In genomic region chr16:86067628-86068364, GRCm38 (mm10) we compare ENCODE assay signal across 15 mouse cellular contexts.
A peak's percentile ranks its signal among the peaks of the same experiment; 100 is the strongest.
DNase-seq lines count a peak whose midpoint lies in the region; ATAC-seq lines count a peak whose summit lies in the region.
"Had no signal": no experiment of that assay in that cellular context is flagged by ENCODE, and none has a peak within 500 bp of the region (broad histone marks: within the 10 kb centered on the region; RNA-seq: fewer than 3 reads in every experiment).

No protein-coding gene starts in this region.

- ATAC-seq in hindbrain, embryonic 15.5 days (ENCODE audit: low FRiP score, low read depth), result 0 out of 2 replicates have a peak, but pooled peaks have one; percentile 11
- no peak for ATAC-seq in hindbrain, embryonic 14.5 days (ENCODE audit: low FRiP score)
- peak; percentile 83 for ATAC-seq in forebrain, embryonic 14.5 days
- peak; percentile 56; the same call in 1 of the 2 replicates for ATAC-seq in midbrain, embryonic 14.5 days (ENCODE audit: low FRiP score, low TSS enrichment)

- H3K9me3 ChIP-seq in hindbrain, embryonic 15.5 days, result no peaks in the 10 kb centered on the region
- H3K9me3 ChIP-seq in hindbrain, embryonic 14.5 days (ENCODE audit: control insufficient read depth, low read length), result no peaks in the 10 kb centered on the region
- no peaks in the 10 kb centered on the region for H3K9me3 ChIP-seq in forebrain, embryonic 14.5 days (replicated peaks; ENCODE audit: control insufficient read depth, low read length)
- H3K9me3 ChIP-seq in midbrain, embryonic 14.5 days (ENCODE audit: control insufficient read depth, low read length), result no peaks in the 10 kb centered on the region
- H3K9me3 ChIP-seq: liver, embryonic 13.5 days had no signal

- H3K4me1 ChIP-seq in hindbrain, embryonic 15.5 days (replicated peaks), result no peaks in the 10 kb centered on the region
- H3K4me1 ChIP-seq in hindbrain, embryonic 14.5 days (replicated peaks; ENCODE audit: control insufficient read depth, insufficient read depth, low read length), result no peaks in the 10 kb centered on the region
- peaks cover 4% of the 10 kb centered on the region; the same call in 1 of the 2 replicates for H3K4me1 ChIP-seq in forebrain, embryonic 14.5 days (ENCODE audit: control insufficient read depth, insufficient read depth, low read length)
- H3K4me1 ChIP-seq in midbrain, embryonic 14.5 days (ENCODE audit: control insufficient read depth, insufficient read depth, low read length), result no peaks in the 10 kb centered on the region; the same call in 1 of the 2 replicates
- H3K4me1 ChIP-seq: liver, embryonic 13.5 days had no signal

- no peak for DNase-seq in hindbrain, embryonic 14.5 days (ENCODE audit: low spot score)
- peak; percentile 21 for DNase-seq in ZHBTc4 (ENCODE audit: low read depth, low spot score)
- DNase-seq in forebrain, embryonic 14.5 days (ENCODE audit: low spot score), result peak; percentile 78
- peak; percentile 73 for DNase-seq in midbrain, embryonic 14.5 days
- DNase-seq in right cerebral cortex, postnatal 25 days, result no peak
- no peak for DNase-seq in thymus, postnatal 14 days
- no peak for DNase-seq in adrenal gland, postnatal 10 days
- DNase-seq: adrenal gland, adult 8-10 months; heart, adult 2 months; heart, postnatal 36 days; kidney, adult 9 months; layer of hippocampus, adult 9-11 months; liver, embryonic 13.5 days; lung, postnatal 4 days had no signal

- H3K36me3 ChIP-seq in hindbrain, embryonic 15.5 days, result no peaks in the 10 kb centered on the region
- H3K36me3 ChIP-seq in hindbrain, embryonic 14.5 days (replicated peaks; ENCODE audit: control insufficient read depth, insufficient read depth), result no peaks in the 10 kb centered on the region
- no peaks in the 10 kb centered on the region for H3K36me3 ChIP-seq in forebrain, embryonic 14.5 days (ENCODE audit: control insufficient read depth, insufficient read depth, low read length)
- H3K36me3 ChIP-seq in midbrain, embryonic 14.5 days (ENCODE audit: control insufficient read depth, insufficient read depth, low read length), result no peaks in the 10 kb centered on the region
- H3K36me3 ChIP-seq: liver, embryonic 13.5 days had no signal

- no peak overlapping the region for H3K9ac ChIP-seq in hindbrain, embryonic 15.5 days
- H3K9ac ChIP-seq in hindbrain, embryonic 14.5 days, result no peak overlapping the region
- no peak overlapping the region for H3K9ac ChIP-seq in forebrain, embryonic 14.5 days (ENCODE audit: low read length)
- H3K9ac ChIP-seq in midbrain, embryonic 14.5 days (replicated peaks; ENCODE audit: low read length), result no peak overlapping the region
- H3K9ac ChIP-seq: liver, embryonic 13.5 days had no signal

- H3K27me3 ChIP-seq in hindbrain, embryonic 15.5 days, result no peaks in the 10 kb centered on the region
- H3K27me3 ChIP-seq in hindbrain, embryonic 14.5 days (ENCODE audit: control insufficient read depth, insufficient read depth, low read length), result no peaks in the 10 kb centered on the region
- no peaks in the 10 kb centered on the region for H3K27me3 ChIP-seq in forebrain, embryonic 14.5 days (replicated peaks; ENCODE audit: control insufficient read depth, insufficient read depth, low read length)
- no peaks in the 10 kb centered on the region for H3K27me3 ChIP-seq in midbrain, embryonic 14.5 days (ENCODE audit: control insufficient read depth, insufficient read depth, low read length)
- H3K27me3 ChIP-seq: liver, embryonic 13.5 days had no signal

- 42% methylated on average over 3 of the region's 3 CpGs for WGBS in hindbrain, embryonic 15.5 days
- WGBS in hindbrain, embryonic 14.5 days, result 45% methylated on average over 3 of the region's 3 CpGs
- 2% methylated on average over 3 of the region's 3 CpGs for WGBS in forebrain, embryonic 14.5 days
- 14% methylated on average over 3 of the region's 3 CpGs for WGBS in midbrain, embryonic 14.5 days

- H3K4me3 ChIP-seq in hindbrain, embryonic 15.5 days, result no peak overlapping the region
- no peak overlapping the region for H3K4me3 ChIP-seq in hindbrain, embryonic 14.5 days (replicated peaks; ENCODE audit: low read length)
- no peak overlapping the region for H3K4me3 ChIP-seq in forebrain, embryonic 14.5 days (ENCODE audit: low read depth, low read length)
- H3K4me3 ChIP-seq in midbrain, embryonic 14.5 days (replicated peaks; ENCODE audit: low read depth, low read length), result no peak overlapping the region
- H3K4me3 ChIP-seq: heart, adult 2 months; liver, embryonic 13.5 days had no signal

- H3K27ac ChIP-seq in hindbrain, embryonic 15.5 days (replicated peaks), result no peak overlapping the region; the same call in 1 of the 2 replicates
- H3K27ac ChIP-seq in hindbrain, embryonic 14.5 days, result no peak overlapping the region
- no peak overlapping the region for H3K27ac ChIP-seq in forebrain, embryonic 14.5 days (ENCODE audit: low read depth, low read length)
- no peak overlapping the region for H3K27ac ChIP-seq in midbrain, embryonic 14.5 days (replicated peaks; ENCODE audit: low read depth, low read length)
- H3K27ac ChIP-seq: heart, adult 2 months; liver, embryonic 13.5 days had no signal

- no peak overlapping the region for H3K4me2 ChIP-seq in hindbrain, embryonic 15.5 days
- no peak overlapping the region for H3K4me2 ChIP-seq in hindbrain, embryonic 14.5 days (replicated peaks)
- no peak overlapping the region for H3K4me2 ChIP-seq in forebrain, embryonic 14.5 days (ENCODE audit: low read length)
- no peak overlapping the region for H3K4me2 ChIP-seq in midbrain, embryonic 14.5 days (ENCODE audit: low read length)
- H3K4me2 ChIP-seq: liver, embryonic 13.5 days had no signal

Comparison
In these comparisons a context has a peak if more than half of its experiments do, and no peak if none do; other contexts are left out.
1. DNase-seq: peak in ZHBTc4 (single experiment), forebrain, embryonic 14.5 days (single experiment) and midbrain, embryonic 14.5 days (single experiment); none in hindbrain, embryonic 14.5 days (single experiment), right cerebral cortex, postnatal 25 days (single experiment), thymus, postnatal 14 days (single experiment) and adrenal gland, postnatal 10 days (single experiment).